Mouse (Mus musculus) hindbrain, embryonic 16.5 days (tissue): ENCODE results near the gene Gm5678. TPM values are rescaled to one million over a fixed set of nuclear protein-coding genes. Genes with fewer than 3 reads are reported as not detected.
"Not testable (repeated sequence)": the region's sequence is repeated elsewhere in the genome, so short reads cannot be mapped to it uniquely, and the experiment has no call there.

Experiments
- ATAC-seq: fragments of 200-750 bp; cut with Nextera tagmentation; 2 replicates; pipeline ENCODE4 v1.8.0; 2017; ENCODE audit warnings: moderate TSS enrichment, moderate library complexity
- H3K27ac ChIP-seq: fragments of 300-500 bp; sonication (generic); 2 replicates; pipeline ENCODE4 v1.5.1; 2014; ENCODE audit warnings: low read depth, mild to moderate bottlenecking, control low read depth, low read length, moderate library complexity
- H3K27me3 ChIP-seq: fragments of 300-500 bp; sonication (generic); replicated peaks from 2 replicates; pipeline ENCODE4 v1.6.1; 2014; ENCODE audit warnings: low read length; ENCODE audit not compliant: control insufficient read depth, insufficient read depth
- H3K36me3 ChIP-seq: fragments of 300-500 bp; sonication (generic); 2 replicates; pipeline ENCODE4 v1.6.1; 2014; ENCODE audit warnings: mild to moderate bottlenecking, low read length, moderate library complexity, mixed read lengths; ENCODE audit not compliant: control insufficient read depth, insufficient read depth
- H3K4me1 ChIP-seq: fragments of 300-500 bp; sonication (generic); 2 replicates; pipeline ENCODE4 v1.6.1; 2014; ENCODE audit warnings: low read depth, low read length; ENCODE audit not compliant: control insufficient read depth, insufficient read depth
- H3K4me2 ChIP-seq: fragments of 300-500 bp; sonication (generic); 2 replicates; pipeline ENCODE4 v1.6.1; 2014; ENCODE audit warnings: mild to moderate bottlenecking, low read length, control low read depth, moderate library complexity
- H3K4me3 ChIP-seq: fragments of 300-500 bp; sonication (generic); 2 replicates; pipeline ENCODE4 v1.5.1; 2014; ENCODE audit warnings: mild to moderate bottlenecking, low read length, control low read depth, moderate library complexity
- H3K9ac ChIP-seq: fragments of 300-500 bp; sonication (generic); 2 replicates; pipeline ENCODE4 v1.6.1; 2014; ENCODE audit warnings: low read depth, mild to moderate bottlenecking, control low read depth, low read length, moderate library complexity
- H3K9me3 ChIP-seq: fragments of 300-500 bp; sonication (generic); 2 replicates; pipeline ENCODE4 v1.6.1; 2014; ENCODE audit warnings: mild to moderate bottlenecking, low read length, moderate library complexity; ENCODE audit not compliant: control insufficient read depth
- WGBS: fragments of 180-500 bp; shearing (Covaris S2); extraction: QIAGEN DNeasy Blood & Tissue Kit; methylation state at CpG from one replicate; pipeline ENCODE4 v1.1.7; 2014; 5-methylcytosine and 5-hydroxymethylcytosine counted together
- polyA plus RNA-seq: library from polyadenylated mRNA; unstranded; fragments of >200 nt; fragmentation: Nextera tagmentation; extraction: Ambion mirVana; gene quantifications from 2 replicates; pipeline ENCODE4 v1.2.1, GENCODE M21; 2015

Gene Gm5678
- polyA plus RNA-seq, 1 experiment from 2014 or later: not detected

DNA sequence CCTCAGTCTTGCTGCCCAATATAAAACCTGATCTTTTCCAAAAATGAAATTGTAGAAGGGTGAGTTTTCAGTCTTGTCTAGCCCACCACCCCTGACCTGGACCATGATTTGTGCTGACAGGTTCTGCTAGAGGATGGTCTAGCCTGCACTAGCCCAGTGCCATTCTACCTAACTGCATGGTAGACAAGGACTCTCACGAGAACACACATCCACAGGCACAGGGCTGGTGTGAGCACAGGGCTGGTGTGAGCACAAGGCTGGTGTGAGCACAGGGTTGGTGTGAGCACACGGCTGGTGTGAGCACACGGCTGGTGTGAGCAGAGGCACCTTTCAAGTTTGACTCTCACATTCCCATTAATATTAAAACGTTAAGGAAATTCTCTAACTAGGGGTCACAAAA lies 3.2 kb upstream of the Gm5678 start:
- ATAC-seq: no peak
- 86% methylated on average over 4 of the region's 4 CpGs for WGBS
- Histone ChIP-seq H3K36me3 (no peaks in the 10 kb centered on the region), H3K27me3 (no peaks in the 10 kb centered on the region), H3K9me3 (no peaks in the 10 kb centered on the region), H3K4me2 (no peak overlapping the region), H3K27ac (no peak overlapping the region), H3K4me1 (no peaks in the 10 kb centered on the region), H3K9ac (no peak overlapping the region), H3K4me3 (no peak overlapping the region)

DNA sequence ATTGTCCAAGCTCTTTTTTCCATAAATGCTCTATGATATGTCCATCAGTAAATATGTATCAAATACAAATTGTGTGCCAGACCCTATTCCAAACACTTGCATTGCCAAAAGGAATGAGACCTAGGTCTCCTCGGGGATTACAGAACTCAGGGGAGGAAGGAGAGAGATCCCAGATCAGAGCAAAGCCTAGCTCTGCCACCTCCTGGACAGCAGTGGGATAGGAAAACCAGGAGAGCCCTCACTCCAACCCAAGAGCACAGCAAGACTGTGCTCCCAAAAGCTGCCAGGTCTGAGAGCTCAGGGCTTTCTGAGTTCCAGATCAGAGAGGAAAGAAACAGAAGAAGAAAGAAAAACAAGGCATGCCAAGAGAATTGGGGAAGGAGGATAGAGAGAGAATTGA lies 1.2 kb upstream of the Gm5678 start:
- Histone ChIP-seq H3K27ac (no peak overlapping the region), H3K4me2 (no peak overlapping the region), H3K4me3 (no peak overlapping the region), H3K4me1 (no peaks in the 10 kb centered on the region), H3K36me3 (no peaks in the 10 kb centered on the region), H3K27me3 (no peaks in the 10 kb centered on the region), H3K9me3 (no peaks in the 10 kb centered on the region), H3K9ac (no peak overlapping the region)
- WGBS: 25% methylated on average over 1 of the region's 1 CpGs
- no peak for ATAC-seq

DNA sequence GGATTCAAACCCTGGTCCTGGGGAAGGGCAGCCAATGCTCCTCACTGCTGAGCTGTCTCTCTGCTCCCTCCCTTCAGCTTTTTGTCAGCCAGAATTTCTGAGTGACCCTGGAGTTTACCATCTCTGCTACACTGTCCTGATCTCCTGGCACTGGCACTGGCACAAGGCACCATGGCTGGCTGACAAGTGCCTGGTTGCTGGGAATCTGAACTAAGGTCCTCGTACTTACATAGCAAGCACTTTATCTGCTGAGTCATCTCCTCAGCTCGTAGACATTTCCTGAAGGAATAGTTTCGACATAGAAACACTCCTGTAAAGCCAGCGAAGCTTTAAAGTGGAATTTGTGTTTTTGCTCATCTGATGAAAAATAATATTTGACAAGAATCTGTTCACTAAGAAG lies 16.1 kb downstream of the Gm5678 start:
- WGBS: 78% methylated on average over 4 of the region's 4 CpGs
- H3K4me1 ChIP-seq: no peaks in the 10 kb centered on the region
- H3K9ac ChIP-seq: no peak overlapping the region
- no peaks in the 10 kb centered on the region for H3K36me3 ChIP-seq
- H3K27ac ChIP-seq: no peak overlapping the region
- ATAC-seq: no peak
- H3K4me2 ChIP-seq: no peak overlapping the region
- H3K27me3 ChIP-seq: no peaks in the 10 kb centered on the region
- H3K4me3 ChIP-seq: no peak overlapping the region
- no peaks in the 10 kb centered on the region for H3K9me3 ChIP-seq

DNA sequence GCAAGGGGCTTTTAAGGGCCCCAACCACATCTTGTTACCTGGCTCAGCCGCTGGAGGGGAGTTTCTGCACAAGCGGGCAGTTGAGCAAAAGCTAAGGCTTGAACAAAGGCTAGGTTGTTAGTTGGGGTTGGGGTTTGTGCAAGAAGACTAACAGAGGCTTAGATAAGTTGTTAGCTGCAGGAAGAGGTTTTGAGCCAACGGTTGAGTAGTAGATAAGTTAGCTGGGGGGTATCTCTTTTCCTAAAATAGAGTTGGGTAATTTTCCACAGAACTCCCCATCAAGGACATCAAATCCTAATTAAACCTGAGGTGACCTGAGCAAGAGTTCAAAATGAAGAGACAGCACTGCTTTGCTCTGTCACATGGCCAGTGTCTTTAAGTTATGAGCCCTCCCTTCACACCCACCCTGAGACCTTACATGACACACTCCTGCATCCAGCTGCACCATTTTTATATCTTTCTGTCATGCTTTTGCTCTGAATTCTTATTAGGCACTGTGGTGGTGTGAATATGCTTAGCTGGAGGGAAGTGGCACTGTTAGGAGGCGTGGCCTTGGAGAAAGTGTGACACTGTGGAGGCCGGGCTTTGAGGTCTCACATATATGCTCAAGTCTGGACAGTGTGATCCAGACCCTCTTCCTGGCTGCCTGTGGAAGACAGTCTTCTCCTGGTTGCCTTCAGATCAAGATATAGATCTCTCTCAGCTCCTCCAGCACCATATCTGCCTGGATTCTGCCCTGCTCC lies 20.7 kb downstream of the Gm5678 start:
- Histone ChIP-seq H3K36me3 (no peaks in the 10 kb centered on the region), H3K9me3 (no peaks in the 10 kb centered on the region), H3K27ac (no peak overlapping the region), H3K4me2 (no peak overlapping the region), H3K4me1 (no peaks in the 10 kb centered on the region), H3K9ac (no peak overlapping the region), H3K27me3 (no peaks in the 10 kb centered on the region), H3K4me3 (no peak overlapping the region)
- no peak for ATAC-seq
- 88% methylated on average over 5 of the region's 5 CpGs for WGBS

DNA sequence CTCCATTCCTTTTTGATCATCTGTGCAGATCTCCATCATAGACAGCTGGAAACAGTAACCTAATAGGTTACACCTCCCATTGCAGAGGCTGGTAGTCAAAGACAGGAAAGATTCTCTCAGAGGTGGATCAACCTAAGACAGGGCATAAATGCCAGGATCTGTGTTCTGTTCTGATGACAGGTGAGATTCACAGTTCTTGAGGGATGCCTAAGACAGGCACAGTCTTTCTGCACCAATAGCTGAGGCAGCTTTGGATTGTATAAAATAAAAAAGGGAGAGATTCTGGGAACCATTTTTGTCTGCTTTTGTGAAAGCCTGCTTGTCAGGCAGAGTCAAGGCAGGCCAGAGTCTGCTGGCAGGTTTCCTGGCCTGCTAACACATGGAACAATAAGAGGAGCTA lies 40.1 kb downstream of the Gm5678 start:
- Histone ChIP-seq H3K27me3 (no peaks in the 10 kb centered on the region), H3K9me3 (peaks cover 8% of the 10 kb centered on the region; the same call in 1 of the 2 replicates), H3K27ac (no peak overlapping the region), H3K4me3 (no peak overlapping the region), H3K4me2 (no peak overlapping the region), H3K9ac (no peak overlapping the region), H3K36me3 (no peaks in the 10 kb centered on the region), H3K4me1 (no peaks in the 10 kb centered on the region)
- no peak for ATAC-seq

- H3K4me2 ChIP-seq: no peak overlapping the region
- peaks cover 8% of the 10 kb centered on the region; the same call in 1 of the 2 replicates for H3K9me3 ChIP-seq
- ATAC-seq: no peak
- no peaks in the 10 kb centered on the region for H3K4me1 ChIP-seq
- H3K27me3 ChIP-seq: no peaks in the 10 kb centered on the region
- H3K4me3 ChIP-seq: no peak overlapping the region
- H3K36me3 ChIP-seq: no peaks in the 10 kb centered on the region
- H3K9ac ChIP-seq: no peak overlapping the region
- no peak overlapping the region for H3K27ac ChIP-seq
Observed at GRCm38 (mm10) chr16:93669521-93669920, 41.6 kb downstream of the Gm5678 start.

DNA sequence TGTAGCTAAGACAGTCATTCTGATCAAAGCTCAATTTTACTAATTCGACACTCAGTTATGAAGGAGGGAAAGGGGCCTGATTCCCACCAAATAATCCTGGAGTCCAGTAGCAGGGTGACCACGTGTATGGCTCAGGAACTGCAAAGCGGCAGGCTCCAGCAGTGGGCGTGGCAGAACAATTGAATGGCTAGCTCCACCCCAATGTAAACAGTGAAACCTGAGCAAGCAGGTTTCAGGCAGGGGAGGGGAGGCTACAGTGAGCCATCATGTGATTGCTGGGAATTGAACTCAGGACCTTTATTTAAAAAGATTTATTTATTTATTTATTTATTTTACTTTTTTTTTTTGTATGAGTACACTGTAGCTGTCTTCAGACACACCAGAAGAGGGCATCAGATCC lies 42.6 kb downstream of the Gm5678 start:
- not testable (repeated sequence) for H3K4me2 ChIP-seq, H3K4me3 ChIP-seq, H3K4me1 ChIP-seq, ATAC-seq, H3K27ac ChIP-seq, H3K9me3 ChIP-seq, H3K9ac ChIP-seq, H3K36me3 ChIP-seq, H3K27me3 ChIP-seq
- 42% methylated on average over 4 of the region's 4 CpGs for WGBS

GRCm38 (mm10) chr16:93671064-93671463 lies 43.2 kb downstream of the Gm5678 start:
- Histone ChIP-seq H3K4me2 (no peak overlapping the region), H3K9me3 (peaks cover 8% of the 10 kb centered on the region; the same call in 1 of the 2 replicates), H3K27me3 (no peaks in the 10 kb centered on the region), H3K4me3 (no peak overlapping the region), H3K27ac (no peak overlapping the region), H3K4me1 (no peaks in the 10 kb centered on the region), H3K36me3 (no peaks in the 10 kb centered on the region), H3K9ac (no peak overlapping the region)
- ATAC-seq: no peak
- WGBS: 92% methylated on average over 5 of the region's 5 CpGs

DNA sequence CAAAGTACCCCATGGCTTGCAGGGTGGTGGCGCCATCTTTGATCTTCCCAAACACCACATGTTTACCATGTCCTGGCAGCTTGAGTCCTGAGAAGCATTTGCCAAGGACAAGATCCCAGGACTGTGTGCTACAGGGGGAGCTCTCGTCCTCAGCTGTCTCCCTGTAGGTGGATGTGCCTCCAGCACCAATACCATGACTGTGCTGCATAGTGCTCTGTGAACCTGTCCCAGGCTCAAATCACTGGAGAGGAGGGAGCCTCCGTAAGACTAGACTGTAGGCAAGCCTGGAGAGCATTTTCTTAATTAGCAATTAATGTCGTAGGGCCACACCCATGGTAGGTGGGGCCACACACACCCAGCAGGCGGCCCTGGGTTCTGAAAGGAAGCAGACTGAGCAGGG lies 48.5 kb downstream of the Gm5678 start:
- Histone ChIP-seq H3K36me3 (no peaks in the 10 kb centered on the region), H3K27me3 (peaks cover 5% of the 10 kb centered on the region), H3K4me2 (no peak overlapping the region), H3K9me3 (no peaks in the 10 kb centered on the region), H3K27ac (no peak overlapping the region), H3K9ac (no peak overlapping the region), H3K4me1 (no peaks in the 10 kb centered on the region), H3K4me3 (no peak overlapping the region)
- ATAC-seq: no peak
- 88% methylated on average over 5 of the region's 5 CpGs for WGBS

GRCm38 (mm10) chr16:93678206-93678605 lies 50.3 kb downstream of the Gm5678 start:
- no peak overlapping the region for H3K27ac ChIP-seq
- H3K36me3 ChIP-seq: no peaks in the 10 kb centered on the region
- H3K9ac ChIP-seq: no peak overlapping the region
- 90% methylated on average over 4 of the region's 4 CpGs for WGBS
- H3K4me3 ChIP-seq: no peak overlapping the region
- H3K9me3 ChIP-seq: no peaks in the 10 kb centered on the region
- H3K27me3 ChIP-seq: peaks cover 14% of the 10 kb centered on the region
- no peak for ATAC-seq
- H3K4me2 ChIP-seq: no peak overlapping the region
- H3K4me1 ChIP-seq: peaks cover 7% of the 10 kb centered on the region
